Mouse (Mus musculus): ENCODE measurements around the gene Cnppd1. TPM values are rescaled to one million over a fixed set of nuclear protein-coding genes. Genes with fewer than 3 reads are reported as not detected.

Gene Cnppd1
- total and polyA plus RNA-seq, 3 experiments = 12.3 to 47.2 (median 16.2) TPM

GRCm38 (mm10) chr1:75147411-75148135 lies 5.1 kb upstream of the Cnppd1 start:
- Histone ChIP-seq H3K4me2 (ENCODE audit: insufficient read depth, low read depth, poor library complexity, severe bottlenecking) (no peak overlapping the region), H3K79me2 (replicated peaks; ENCODE audit: control insufficient read depth, extremely low read depth, insufficient read depth, poor library complexity, severe bottlenecking) (no peaks in the 10 kb centered on the region), H3K27me3 (replicated peaks) (no peaks in the 10 kb centered on the region), H3K36me3 (replicated peaks in 1 of 2; ENCODE audit: control insufficient read depth in 1 of 2, insufficient read depth in 1 of 2, low read length in 1 of 2) (peaks cover 44 to 58% of the 10 kb centered on the region in 2 experiments), H3K9me3 (replicated peaks; ENCODE audit: low read length) (no peaks in the 10 kb centered on the region), H3K4me1 (ENCODE audit: control insufficient read depth in 1 of 2, insufficient read depth in 2 of 2) (peaks cover 2 to 13% of the 10 kb centered on the region in 2 experiments; a peak in 2 of 4 replicates), H3K27ac (ENCODE audit: insufficient read depth, low read depth) (no peak overlapping the region), H3K9ac (ENCODE audit: insufficient read depth, low read depth) (no peak overlapping the region), H3K4me3 (replicated peaks in 1 of 3; ENCODE audit: low read depth in 2 of 3, low read length in 2 of 3, poor library complexity in 1 of 3) (no peak overlapping the region)
- no peak for DNase-seq (ENCODE audit: extremely low read depth)
- dilution Hi-C loops (cut with MboI; ENCODE audit: extremely low pct_ligation_motif_present, extremely low pct_unique_long_range_greater_than_20kb, low sequenced_read_pairs) = no loop called here
- TF ChIP-seq POLR2AphosphoS2 (IDR thresholded peaks at IDR 0.05; ENCODE audit: low read depth, low read length) = no peak
- in situ Hi-C loops (cut with MboI; ENCODE audit: low pct_ligation_motif_present, low pct_unique_long_range_greater_than_20kb, low sequenced_read_pairs) = no loop called here

DNA sequence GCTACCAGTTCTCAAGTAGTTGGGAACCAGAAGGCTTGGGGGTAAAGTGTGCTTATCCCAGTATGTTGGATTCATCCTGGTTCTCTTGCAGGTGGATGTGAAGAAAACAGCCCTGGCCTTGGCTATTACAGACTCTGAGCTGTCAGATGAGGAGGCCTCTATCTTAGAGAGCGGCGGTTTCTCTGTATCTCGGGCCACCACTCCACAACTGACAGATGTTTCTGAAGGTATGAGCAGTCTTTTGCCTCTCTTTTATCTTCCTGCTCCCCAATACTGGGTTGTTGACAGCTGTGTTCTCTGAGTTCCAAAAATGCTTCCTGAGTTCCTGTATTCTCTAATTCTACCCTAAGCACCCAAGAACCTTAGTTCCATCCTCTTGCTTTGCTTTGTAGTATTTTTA lies 3.1 kb upstream of the Cnppd1 start:
- no peak for DNase-seq (ENCODE audit: extremely low read depth)
- no peak overlapping the region for H3K4me2 ChIP-seq (ENCODE audit: insufficient read depth, low read depth, poor library complexity, severe bottlenecking)
- H3K27ac ChIP-seq (ENCODE audit: insufficient read depth, low read depth) = no peak overlapping the region
- no peak overlapping the region for H3K4me3 ChIP-seq (replicated peaks in 1 of 3; ENCODE audit: low read depth in 2 of 3, low read length in 2 of 3, poor library complexity in 1 of 3)
- dilution Hi-C loops (cut with MboI; ENCODE audit: extremely low pct_ligation_motif_present, extremely low pct_unique_long_range_greater_than_20kb, low sequenced_read_pairs) = no loop called here
- no peak overlapping the region for H3K9ac ChIP-seq (ENCODE audit: insufficient read depth, low read depth)
- in situ Hi-C loops (cut with MboI; ENCODE audit: low pct_ligation_motif_present, low pct_unique_long_range_greater_than_20kb, low sequenced_read_pairs) = no loop called here
- H3K9me3 ChIP-seq (replicated peaks; ENCODE audit: low read length) = no peaks in the 10 kb centered on the region
- peaks cover 44 to 63% of the 10 kb centered on the region in 2 experiments for H3K36me3 ChIP-seq (replicated peaks in 1 of 2; ENCODE audit: control insufficient read depth in 1 of 2, insufficient read depth in 1 of 2, low read length in 1 of 2)
- no peaks in the 10 kb centered on the region for H3K27me3 ChIP-seq (replicated peaks)
- TF ChIP-seq POLR2AphosphoS2 (IDR thresholded peaks at IDR 0.05; ENCODE audit: low read depth, low read length) = no peak
- TF ChIP-seq RCOR1 (conservative IDR thresholded peaks at IDR 0.05; ENCODE audit: low read depth, low read length) = no peak
- TF ChIP-seq PAX5 (IDR thresholded peaks at IDR 0.05; ENCODE audit: low read length) = no peak
- TF ChIP-seq JUND (conservative IDR thresholded peaks at IDR 0.05; ENCODE audit: low read depth, low read length) = no peak
- H3K79me2 ChIP-seq (replicated peaks; ENCODE audit: control insufficient read depth, extremely low read depth, insufficient read depth, poor library complexity, severe bottlenecking) = no peaks in the 10 kb centered on the region
- H3K4me1 ChIP-seq (ENCODE audit: control insufficient read depth in 1 of 2, insufficient read depth in 2 of 2) = peaks cover 2 to 30% of the 10 kb centered on the region in 2 experiments; a peak in 2 of 4 replicates

DNA sequence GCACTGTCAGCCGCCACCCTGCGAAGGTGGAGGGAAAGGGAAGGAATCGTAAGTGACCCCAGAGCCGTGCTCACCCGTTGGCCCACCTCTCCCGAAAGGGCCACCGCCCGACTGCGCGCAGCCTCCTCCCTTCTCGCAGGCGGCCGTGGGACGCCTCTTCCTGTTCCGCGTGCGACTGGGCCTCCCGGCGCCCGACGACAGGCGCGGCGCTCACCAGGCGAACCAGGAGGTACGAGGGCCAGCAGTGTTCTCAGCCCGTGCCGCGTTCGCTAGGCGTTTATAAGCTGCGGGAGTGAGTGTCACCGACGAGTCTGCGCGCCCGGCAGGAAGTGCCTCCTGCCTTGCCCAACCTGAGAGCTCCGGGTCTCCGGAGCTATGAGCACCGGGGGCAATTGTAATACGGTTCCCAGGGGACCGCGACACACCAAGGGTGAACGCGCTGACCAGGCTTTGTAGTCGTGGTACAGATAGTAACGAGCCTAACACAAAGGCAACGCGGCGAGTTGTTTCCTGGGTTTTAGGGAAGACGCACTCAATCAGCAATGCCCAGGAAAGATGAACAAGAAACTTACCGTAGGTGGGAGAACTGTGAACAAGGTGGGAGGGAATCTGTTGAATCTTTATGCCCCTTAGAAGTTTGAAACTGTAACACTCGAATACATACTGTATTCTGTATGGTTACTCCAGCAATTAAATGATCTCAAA lies 873 bp downstream of the Cnppd1 start:
- in situ Hi-C loops (cut with MboI; ENCODE audit: low pct_ligation_motif_present, low pct_unique_long_range_greater_than_20kb, low sequenced_read_pairs) (no loop called here), dilution Hi-C loops (cut with MboI; ENCODE audit: extremely low pct_ligation_motif_present, extremely low pct_unique_long_range_greater_than_20kb, low sequenced_read_pairs) (no loop called here)
- H3K79me2 ChIP-seq (replicated peaks; ENCODE audit: control insufficient read depth, extremely low read depth, insufficient read depth, poor library complexity, severe bottlenecking) = no peaks in the 10 kb centered on the region
- H3K9me3 ChIP-seq (replicated peaks; ENCODE audit: low read length) = no peaks in the 10 kb centered on the region
- H3K9ac ChIP-seq (ENCODE audit: insufficient read depth, low read depth) = peak overlapping the region; percentile 74
- H3K27me3 ChIP-seq (replicated peaks) = no peaks in the 10 kb centered on the region
- peaks cover 45 to 63% of the 10 kb centered on the region in 2 experiments for H3K36me3 ChIP-seq (replicated peaks in 1 of 2; ENCODE audit: control insufficient read depth in 1 of 2, insufficient read depth in 1 of 2, low read length in 1 of 2)
- H3K4me1 ChIP-seq (ENCODE audit: control insufficient read depth in 1 of 2, insufficient read depth in 2 of 2) = peaks cover 2 to 30% of the 10 kb centered on the region in 2 experiments; a peak in 2 of 4 replicates
- peak overlapping the region; percentile 82 to 93 (median 85) for H3K4me3 ChIP-seq (replicated peaks in 1 of 3; ENCODE audit: low read depth in 2 of 3, low read length in 2 of 3, poor library complexity in 1 of 3)
- H3K27ac ChIP-seq (ENCODE audit: insufficient read depth, low read depth) = peak overlapping the region; percentile 55; the same call in 1 of the 2 replicates
- peak overlapping the region; percentile 43; the same call in 1 of the 2 replicates for H3K4me2 ChIP-seq (ENCODE audit: insufficient read depth, low read depth, poor library complexity, severe bottlenecking)
- no peak for DNase-seq (ENCODE audit: extremely low read depth)
- no peak for TF ChIP-seq ZMIZ1 (IDR thresholded peaks at IDR 0.05; ENCODE audit: low read depth, low read length)
- TF ChIP-seq BHLHE40 (IDR thresholded peaks at IDR 0.05; ENCODE audit: low read depth, low read length) = peak; percentile 63
- TF ChIP-seq MAX (IDR thresholded peaks at IDR 0.05; ENCODE audit: low read length) = no peak
- no peak for TF ChIP-seq E2F4 (IDR thresholded peaks at IDR 0.05; ENCODE audit: insufficient replicate concordance, low read depth, low read length)
- TF ChIP-seq CHD2 (IDR thresholded peaks at IDR 0.05; ENCODE audit: low read length) = no peak
- TF ChIP-seq SMC3 (IDR thresholded peaks at IDR 0.05; ENCODE audit: low read depth, low read length) = no peak
- TF ChIP-seq UBTF (IDR thresholded peaks at IDR 0.05; ENCODE audit: low read depth, low read length) = peak; percentile 84; the same call in 1 of the 2 replicates
- TF ChIP-seq IRF4 (IDR thresholded peaks at IDR 0.05; ENCODE audit: low read depth, low read length) = peak; percentile 20; the same call in 1 of the 2 replicates
- peak; percentile 66; the same call in 1 of the 2 replicates for TF ChIP-seq TCF12 (IDR thresholded peaks at IDR 0.05; ENCODE audit: low read depth, low read length)
- TF ChIP-seq JUND (conservative IDR thresholded peaks at IDR 0.05; ENCODE audit: low read depth, low read length) = no peak
- TF ChIP-seq GABPA (IDR thresholded peaks at IDR 0.05; ENCODE audit: insufficient replicate concordance, low read depth, low read length) = no peak
- no peak for TF ChIP-seq RCOR1 (conservative IDR thresholded peaks at IDR 0.05; ENCODE audit: low read depth, low read length)
- TF ChIP-seq TBP (conservative IDR thresholded peaks at IDR 0.05; ENCODE audit: low read depth, low read length) = no peak
- no peak for TF ChIP-seq ZNF384 (IDR thresholded peaks at IDR 0.05; ENCODE audit: low read depth, low read length)
- peak; percentile 77 for TF ChIP-seq MXI1 (IDR thresholded peaks at IDR 0.05; ENCODE audit: low read depth, low read length)
- TF ChIP-seq SIN3A (IDR thresholded peaks at IDR 0.05; ENCODE audit: low read length) = peak; percentile 61
- TF ChIP-seq USF1 (IDR thresholded peaks at IDR 0.05; ENCODE audit: low read depth, low read length) = no peak
- TF ChIP-seq MAFK (IDR thresholded peaks at IDR 0.05; ENCODE audit: insufficient replicate concordance, low read length) = no peak
- TF ChIP-seq EP300 (IDR thresholded peaks at IDR 0.05; ENCODE audit: low read length) = no peak
- TF ChIP-seq MEF2A (IDR thresholded peaks at IDR 0.05; ENCODE audit: borderline replicate concordance, low read depth, low read length) = 0 out of 2 replicates have a peak, but pooled peaks have one; percentile 8
